Mouse (Mus musculus) cerebellum, postnatal 25 days (tissue): ENCODE data around the gene Hoxd3.

Experiments
- DNase-seq, 2 experiments: peaks; one replicate each; pipeline ENCODE4 v3.0.0; 2021; ENCODE audit warnings: mixed read lengths in 2 of 2

Hoxd3 gene

DNA sequence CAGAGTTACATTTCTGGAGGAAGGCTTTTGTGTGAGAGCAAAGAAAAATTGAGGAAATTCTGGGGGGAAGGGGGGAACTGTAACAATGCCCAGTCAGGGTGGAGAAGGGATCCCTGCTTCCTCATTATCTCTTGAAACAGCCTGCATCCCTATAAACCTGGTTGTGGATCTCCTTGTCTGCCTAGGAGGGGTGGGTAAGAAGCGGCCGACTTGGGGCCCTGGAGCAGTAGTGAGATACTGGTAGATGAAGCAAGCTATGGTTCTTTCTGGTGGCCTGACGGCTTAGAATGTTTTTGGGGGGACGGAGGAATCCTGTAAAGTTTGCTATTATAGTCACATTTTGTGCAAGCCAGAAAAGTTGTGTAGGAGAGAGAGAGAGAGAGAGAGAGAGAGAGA lies 18.3 kb upstream of the Hoxd3 start:
- DNase-seq = no peak

DNA sequence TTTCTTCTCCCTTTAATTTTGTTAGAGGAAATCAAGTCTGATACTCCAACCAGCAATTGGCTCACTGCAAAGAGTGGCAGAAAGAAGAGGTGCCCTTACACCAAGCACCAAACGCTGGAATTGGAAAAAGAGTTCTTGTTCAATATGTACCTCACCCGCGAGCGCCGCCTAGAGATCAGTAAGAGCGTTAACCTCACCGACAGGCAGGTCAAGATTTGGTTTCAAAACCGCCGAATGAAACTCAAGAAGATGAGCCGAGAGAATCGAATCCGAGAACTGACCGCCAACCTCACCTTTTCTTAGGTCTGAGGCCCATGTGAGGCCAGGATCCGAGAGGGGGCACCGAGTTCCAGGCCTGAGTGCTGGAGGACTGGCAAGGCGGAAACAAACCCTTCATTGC lies 17.7 kb upstream of the Hoxd3 start:
- DNase-seq = no peak

DNA sequence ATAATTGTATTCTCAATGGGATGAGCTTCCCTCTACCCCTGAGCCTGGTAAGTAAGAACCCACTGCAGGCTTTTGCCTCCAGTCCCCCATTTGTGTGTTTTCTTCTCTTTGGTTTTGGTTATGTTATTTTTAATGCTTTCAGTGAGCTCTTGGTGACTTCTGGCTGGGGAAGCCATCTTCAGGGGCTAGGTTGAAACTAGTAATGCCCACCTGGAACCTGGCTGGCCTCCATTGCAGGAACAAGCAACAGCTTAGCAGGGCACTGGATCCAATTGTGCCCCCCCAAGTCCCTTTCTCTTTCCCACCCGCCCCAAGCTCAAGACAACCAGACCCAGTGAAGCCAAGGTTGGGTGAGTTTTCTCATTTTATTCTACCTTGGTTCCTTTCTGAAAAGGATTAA lies 16.3 kb upstream of the Hoxd3 start:
- no peak for DNase-seq

DNA sequence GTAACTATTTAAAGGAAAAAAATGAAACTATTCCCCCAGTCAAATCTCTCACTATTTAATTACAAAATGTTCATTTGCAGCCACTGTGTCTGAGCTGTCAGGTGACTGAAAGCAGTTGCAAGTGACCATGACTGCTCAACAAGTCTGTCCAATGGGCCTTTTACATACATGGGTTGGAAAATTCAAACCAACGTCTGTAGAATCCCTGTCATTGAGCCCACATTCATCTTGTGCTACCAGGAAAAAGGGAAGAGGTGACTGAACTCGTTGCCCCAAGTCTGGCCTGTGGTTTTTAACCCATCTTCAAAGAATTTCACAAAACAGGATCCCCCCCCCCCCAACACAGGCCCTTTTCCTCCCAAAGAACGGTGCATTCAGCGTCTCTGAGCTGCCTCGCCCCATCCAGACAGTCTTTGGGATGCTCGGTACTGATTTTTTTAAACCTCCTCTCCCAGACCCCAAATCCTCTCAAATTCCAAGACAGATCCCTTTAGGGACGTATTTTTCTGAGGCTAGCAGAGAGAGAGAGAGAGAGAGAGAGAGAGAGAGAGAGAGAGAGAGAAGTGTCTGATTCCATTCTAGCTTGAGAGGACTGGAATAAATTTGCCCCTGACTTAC lies 15.8 kb upstream of the Hoxd3 start:
- no peak for DNase-seq

DNA sequence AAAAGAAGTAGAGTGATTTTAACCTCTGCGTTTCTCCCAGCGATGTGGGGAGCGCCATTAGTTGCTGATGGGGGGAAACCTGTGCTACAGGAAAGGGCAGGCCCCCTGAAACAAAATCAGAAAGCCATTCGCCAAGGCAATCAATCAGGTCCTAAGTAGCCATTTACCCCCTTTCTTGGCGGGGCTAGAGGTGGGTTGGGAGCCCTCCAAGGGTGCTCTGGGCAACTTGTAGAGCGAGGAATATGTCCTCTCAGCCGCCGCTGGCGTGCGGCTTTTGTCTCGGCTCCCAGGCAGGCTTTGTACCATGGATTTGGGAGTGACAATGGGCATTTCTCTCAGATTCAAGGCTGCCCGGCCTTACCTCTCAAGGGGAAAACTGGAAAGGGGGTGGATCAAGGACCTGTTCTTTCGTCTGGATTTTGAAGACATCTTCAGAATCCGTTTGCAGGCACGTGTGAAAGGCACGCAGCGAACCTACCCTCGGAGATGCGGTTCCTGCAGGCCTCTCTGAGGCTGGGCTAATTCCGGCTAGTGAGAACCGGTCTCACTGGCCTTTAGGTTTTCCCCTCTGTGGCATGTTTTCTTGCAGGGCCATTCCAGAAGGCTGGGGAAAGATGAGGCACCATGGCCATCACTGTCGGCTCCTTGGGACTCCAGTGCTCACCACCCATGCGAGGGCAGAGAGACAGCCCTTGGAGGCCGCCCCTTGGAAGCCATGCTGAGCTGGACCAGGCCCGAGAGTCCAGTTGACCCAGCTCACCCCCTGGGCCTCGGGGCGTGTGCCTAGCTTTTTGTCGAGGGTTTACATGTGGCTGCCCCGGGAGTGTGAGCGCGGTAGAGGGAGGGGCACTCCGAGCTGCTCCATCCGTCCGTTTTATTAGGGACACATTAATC lies 15.0 kb upstream of the Hoxd3 start:
- no peak for DNase-seq

DNA sequence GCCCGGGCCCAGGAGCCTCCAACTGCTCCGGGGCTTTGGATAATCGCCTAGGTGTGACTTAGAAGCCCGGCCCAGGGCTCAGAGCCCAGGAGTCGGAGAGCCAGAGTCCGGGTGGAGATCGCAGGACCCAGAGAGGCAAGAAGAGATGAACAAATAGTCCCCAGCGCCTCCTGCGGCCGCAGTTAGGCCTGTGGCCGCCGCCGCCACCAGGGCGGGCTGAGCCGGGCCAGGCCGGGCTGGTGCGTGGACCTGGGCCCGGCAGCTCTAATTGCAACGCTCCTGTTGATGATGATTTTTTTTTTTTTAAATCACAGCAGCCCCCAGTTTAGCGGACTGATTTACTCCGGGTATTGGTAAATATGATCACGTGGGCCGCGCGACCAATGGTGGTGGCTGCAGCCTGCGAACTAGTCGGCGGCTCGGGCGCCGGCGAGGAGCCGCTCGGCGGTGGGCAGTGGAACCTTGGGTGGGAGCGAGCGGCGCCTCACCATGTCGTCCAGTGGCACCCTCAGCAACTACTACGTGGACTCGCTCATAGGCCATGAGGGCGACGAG lies 14.1 kb upstream of the Hoxd3 start, which contains the start of gene Hoxd9:
Hoxd9 (plus strand) TSS at position 161 of the 555 bp plus-strand sequence.
- DNase-seq = no peak

DNA sequence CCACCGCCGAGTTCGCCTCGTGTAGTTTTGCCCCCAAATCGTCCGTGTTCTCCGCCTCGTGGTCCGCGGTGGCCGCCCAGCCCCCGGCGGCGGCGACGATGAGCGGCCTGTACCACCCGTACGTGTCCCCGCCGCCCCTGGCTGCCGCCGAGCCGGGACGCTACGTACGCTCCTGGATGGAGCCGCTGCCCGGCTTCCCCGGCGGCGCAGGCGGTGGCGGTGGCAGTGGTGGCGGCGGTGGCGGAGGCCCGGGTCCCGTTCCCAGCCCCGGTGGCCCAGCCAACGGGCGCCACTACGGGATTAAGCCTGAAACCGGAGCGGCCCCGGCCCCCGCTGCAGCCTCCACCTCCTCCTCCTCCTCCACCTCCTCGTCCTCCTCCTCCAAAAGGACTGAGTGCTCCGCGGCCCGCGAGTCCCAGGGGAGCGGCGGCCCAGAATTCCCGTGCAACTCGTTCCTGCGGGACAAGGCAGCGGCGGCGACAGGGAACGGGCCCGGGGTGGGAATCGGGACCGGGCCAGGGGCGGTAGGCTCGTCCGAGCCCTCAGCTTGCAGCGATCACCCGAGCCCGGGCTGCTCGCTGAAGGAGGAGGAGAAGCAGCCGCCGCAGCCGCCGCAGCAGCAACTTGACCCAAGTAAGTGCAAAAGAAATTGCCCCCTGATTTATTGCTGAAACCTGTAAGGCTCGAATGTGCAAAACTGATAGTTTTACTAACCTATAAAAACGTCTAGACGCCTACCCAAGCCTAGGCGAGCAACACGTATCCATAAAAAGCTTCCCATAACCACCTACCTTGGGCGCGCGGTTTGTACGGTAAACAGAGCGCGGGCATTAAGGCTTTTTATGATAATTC lies 13.3 kb upstream of the Hoxd3 start:
- DNase-seq = no peak

DNA sequence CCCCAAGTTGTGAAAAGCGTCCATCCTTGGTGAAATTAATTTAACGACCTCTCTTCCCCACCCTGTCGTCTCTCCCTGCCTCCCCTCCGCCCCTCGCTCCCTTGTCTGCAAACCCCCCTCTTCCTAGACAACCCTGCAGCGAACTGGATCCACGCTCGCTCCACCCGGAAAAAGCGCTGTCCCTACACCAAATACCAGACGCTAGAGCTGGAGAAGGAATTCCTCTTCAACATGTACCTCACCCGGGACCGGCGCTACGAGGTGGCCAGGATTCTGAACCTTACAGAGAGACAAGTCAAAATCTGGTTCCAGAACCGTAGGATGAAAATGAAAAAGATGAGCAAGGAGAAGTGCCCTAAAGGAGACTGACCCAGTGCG lies 12.7 kb upstream of the Hoxd3 start:
- no peak for DNase-seq

DNA sequence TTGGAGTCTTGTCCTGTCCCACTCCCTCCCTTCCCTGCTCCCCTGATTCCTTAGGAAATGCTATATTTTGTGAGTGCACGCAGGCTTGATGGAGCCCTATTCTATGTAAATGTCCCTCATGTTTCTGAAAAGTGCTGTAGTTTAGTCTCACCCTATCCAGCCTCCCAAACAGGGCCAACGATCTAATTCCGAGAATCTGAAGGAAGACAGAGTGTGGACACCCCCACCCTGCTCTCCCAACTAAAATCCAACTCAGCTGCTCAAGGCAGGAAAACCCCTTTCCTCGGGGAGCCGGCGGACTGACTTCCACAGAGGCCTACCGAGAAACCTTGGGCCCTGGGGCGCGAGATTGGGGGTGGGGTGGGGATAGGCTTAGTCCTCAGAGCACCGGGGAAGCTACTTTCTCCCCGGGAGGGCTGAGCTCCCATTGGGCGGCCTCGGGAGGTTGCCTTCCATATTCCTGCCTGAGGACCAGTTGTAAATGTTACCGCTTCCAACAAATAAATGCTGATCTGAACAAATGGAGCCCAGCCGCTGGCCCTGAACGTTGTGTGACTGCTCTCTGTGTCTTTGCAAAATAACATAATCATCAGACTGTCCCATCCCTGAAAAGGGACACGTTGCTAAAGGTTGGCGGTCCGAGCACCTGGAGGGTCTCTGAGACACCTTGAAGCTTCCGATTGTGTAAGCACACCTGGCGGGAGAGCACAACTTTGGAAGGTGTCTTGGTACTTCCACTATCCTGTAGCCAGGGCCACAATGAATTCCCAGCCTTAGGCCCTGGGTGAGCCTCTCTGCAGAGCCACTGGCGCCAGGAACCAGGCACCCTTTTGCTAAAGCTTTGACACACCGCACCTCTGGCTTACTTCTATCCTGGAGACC lies 11.8 kb upstream of the Hoxd3 start:
- no peak for DNase-seq

DNA sequence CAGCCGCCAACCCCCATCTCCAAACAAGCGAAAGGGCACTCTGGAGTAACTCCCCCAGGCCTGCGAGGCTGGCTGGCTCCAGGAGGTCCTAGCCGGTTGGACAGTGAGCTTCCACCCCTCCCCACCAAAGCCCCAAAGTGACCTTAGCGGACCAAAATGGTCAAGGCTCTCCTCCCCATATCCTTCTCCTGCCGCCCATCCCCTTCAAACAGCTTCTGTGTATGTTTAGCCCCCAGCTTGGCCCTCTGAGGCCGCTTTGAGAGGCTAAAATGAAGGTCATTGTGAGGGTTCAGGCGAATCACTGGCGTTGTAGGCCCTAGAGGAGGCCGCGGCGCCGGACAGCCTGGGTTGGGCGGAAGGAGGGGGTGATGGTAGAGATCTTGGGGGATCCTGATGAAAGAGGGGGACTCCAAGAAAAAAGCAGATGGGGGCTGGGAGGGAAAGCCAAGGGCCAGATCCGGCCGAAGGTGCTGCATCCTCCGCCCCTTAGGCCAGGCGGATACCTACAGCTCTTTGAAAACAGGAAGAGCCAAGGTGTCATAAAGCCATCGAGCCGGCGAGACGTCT lies 11.1 kb upstream of the Hoxd3 start:
- DNase-seq = no peak

DNA sequence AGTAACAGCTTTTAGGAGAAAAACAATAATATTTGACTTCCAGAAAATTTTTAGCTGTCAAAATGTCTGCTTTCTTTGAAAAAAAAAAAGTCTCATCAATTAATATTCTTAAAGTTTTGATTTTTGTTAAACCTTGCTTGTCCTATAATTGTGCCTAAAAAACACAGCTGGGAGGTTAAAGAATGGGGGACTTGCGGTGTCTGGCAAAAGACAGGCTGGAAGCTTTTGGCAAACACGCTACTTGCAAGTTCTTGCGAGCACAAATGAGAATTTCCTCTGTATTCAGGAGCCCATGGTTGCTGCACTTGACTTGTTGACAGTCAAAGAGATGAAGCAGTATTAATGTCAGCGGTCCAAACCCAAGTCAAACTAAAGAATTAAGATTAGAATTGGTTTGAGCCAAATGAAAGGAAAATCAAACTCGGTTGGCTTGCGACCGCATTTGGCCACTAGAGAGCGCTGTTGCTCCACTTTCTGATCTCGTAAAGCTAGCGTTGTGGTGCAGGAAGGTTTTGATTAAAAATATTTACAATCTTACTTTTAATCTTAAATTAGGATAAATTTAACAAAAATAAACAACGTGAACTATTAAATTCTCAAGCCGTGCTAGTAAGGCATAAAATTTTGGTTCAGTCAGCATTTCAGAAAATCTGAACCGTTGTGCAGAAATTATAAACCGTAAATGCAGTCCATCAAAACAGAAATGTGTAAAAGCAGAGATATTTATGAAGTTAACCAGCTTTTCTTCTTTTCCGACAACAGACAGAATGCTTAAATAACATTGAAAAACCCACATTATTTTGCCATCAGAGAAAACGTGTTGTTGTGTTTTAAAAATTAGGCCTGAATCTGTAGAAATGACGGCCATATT lies 9.5 kb upstream of the Hoxd3 start:
- peak; percentile 76 to 85 for DNase-seq

DNA sequence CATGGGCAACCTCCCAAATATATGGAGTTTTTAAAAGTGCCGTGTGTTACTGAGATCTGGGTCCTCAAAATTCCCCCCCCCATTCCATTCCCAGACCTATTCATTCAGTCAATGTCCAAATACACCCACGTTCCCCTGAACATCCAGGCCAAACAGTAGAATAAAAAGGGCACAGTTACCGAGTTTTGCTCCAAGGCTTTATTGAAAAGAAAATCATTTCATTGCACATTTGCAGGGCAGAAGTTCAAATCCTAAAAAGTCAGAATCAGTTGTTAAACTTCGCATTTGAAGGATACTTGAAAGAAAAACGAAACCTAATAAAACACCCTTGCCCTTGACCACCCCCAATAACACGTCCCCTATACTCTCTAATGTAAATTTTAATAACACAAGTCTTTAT lies 8.9 kb upstream of the Hoxd3 start:
- DNase-seq = no peak

DNA sequence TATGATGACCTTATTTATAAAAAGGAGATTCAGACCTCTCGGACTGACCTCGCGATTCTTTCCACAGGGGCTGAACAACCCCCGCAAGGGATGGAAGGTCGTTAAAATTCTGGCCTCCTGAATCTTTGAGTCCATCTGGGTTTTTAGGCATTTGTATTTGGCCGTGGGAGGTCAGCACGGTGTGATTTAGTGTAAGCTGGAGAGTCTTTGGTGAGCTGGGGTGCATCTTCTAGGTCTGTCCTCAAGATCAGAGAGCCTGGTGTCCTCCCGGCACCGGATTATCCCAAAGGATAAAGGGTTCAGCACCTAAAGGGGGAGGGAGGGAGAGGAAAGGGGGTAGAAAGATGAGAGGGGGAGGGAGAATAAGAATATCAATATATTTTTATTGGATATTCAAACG lies 8.4 kb upstream of the Hoxd3 start:
- DNase-seq = no peak

DNA sequence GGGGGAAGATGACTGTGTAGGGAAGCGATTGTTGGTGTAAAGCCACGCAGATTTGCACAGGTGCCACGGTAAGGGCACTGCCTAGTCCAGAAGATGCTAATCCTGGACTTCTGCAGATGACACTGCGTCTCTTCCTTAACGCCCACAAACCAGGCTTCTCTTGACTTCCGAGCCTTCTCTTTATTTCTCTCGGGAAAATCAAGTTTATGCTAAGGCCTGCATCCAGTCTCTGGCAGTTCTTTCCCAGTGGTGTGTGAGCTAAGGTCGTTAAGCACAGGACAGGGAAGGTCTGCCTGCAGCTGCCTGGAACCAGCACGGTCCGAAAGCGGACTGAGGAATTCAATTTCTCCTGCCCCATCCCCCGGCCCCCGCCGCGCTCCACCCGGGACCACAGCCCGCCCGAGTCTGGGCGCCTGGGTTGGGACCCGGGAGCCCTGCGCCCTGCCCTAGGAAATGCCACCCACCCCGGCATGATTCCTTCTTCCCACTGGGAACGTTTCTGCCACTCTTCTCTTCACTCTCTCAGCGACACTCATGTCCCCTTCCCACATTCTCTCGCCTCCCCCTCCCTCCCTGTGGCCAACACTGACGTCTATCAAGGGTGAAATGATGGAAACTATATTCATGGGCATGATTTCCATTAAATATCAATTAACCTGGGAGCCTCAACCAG lies 7.9 kb upstream of the Hoxd3 start:
- DNase-seq = no peak

DNA sequence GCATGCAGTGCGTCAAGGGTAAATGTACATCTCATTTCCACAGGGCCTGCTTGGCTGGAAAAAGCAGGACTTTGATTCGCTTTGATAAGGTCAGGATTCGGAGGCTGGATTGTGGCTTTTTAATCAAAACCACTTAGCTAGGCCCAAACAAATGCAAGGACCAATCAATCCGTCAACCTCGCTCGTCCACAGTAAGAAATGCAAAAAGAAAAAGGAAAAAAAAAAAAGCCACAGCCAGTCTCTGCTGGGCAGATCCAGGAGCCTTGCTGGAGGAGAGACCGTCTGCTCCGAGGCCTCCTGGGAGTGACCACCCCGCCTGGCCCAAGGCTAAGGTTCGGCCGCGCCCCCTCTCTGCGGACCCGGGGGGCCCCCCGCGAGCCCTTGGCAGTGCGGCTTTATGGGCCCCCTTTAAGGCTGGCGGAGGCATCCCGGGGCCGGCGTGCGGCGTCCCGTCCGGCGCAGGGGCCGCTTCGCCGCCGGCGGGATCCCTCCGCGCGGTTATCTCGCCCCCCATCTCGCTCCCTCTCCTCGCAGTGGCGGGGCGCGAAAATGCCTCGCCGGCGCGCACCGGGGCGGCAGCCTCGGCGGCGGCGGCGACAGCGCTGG lies 7.2 kb upstream of the Hoxd3 start, which contains the start of gene Hoxd8:
Hoxd8 (plus strand) TSS at position 223 of the 606 bp plus-strand sequence.
- DNase-seq = no peak

DNA sequence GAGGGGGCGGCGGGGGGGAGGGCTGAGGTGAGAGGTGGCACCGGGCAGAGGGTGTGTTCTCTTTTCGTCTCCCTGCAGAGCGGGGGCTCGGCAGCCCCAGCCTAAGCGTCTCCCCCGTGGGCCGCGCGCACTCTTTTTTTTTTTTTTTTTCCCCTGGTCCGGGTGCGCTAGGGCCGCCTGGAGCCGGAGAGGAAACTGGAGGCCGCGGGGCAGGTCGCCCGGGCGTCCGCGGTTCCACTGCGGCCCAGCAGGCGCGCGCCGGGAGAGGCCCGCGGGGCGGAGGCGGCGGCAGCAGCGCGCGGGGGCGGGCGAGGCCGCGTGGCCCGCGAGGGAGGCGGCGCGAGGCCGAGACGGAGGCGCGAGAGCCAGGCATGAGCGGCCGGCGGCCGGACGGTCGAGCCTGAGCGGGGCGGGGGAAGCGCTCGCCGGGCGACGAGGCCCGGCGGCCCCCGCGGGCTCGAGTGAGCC lies 6.7 kb upstream of the Hoxd3 start:
- no peak for DNase-seq

DNA sequence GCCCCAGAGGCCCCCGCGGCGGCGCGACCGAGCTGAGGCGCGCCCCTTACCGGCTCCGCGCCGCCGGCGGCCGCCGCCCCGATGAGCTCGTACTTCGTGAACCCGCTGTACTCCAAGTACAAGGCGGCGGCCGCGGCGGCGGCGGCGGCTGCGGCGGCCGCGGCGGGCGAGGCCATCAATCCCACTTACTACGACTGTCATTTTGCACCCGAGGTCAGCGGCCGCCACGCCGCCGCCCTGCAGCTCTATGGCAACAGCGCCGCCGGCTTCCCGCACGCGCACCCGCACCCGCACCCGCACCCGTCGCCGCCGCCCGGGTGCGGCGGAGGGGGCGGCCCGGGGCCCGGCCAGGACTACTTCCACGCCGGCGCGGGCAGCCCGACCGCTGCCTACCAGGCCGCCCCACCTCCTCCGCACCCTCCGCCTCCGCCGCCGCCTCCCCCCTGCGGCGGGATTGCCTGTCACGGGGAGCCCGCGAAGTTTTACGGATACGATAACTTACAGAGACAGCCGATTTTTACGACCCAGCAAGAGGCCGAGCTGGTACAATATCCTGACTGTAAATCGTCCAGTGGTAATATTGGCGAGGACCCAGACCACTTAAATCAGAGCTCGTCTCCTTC lies 6.1 kb upstream of the Hoxd3 start:
- no peak for DNase-seq

DNA sequence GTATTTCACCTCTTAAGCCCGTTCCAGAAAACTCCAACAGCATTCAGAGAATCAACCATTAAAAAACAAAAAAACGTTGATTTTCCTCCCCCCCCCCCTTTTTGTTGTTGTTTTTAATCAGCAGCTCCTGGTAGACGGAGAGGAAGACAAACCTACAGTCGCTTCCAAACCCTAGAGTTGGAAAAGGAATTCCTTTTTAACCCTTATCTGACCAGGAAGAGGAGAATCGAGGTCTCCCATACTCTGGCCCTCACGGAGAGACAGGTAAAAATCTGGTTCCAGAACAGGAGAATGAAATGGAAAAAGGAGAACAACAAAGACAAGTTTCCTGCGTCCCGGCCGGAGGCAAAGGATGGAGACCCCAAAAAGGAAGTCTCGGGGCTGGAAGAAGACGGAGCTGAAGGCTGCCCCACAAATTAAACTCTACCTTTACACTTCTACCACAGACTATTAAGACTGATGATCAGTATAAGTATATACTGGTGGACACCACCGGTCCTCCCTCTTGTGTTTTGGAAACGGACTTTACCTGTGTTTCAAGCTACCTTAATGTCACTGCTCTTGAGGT lies 5.2 kb upstream of the Hoxd3 start:
- no peak for DNase-seq

DNA sequence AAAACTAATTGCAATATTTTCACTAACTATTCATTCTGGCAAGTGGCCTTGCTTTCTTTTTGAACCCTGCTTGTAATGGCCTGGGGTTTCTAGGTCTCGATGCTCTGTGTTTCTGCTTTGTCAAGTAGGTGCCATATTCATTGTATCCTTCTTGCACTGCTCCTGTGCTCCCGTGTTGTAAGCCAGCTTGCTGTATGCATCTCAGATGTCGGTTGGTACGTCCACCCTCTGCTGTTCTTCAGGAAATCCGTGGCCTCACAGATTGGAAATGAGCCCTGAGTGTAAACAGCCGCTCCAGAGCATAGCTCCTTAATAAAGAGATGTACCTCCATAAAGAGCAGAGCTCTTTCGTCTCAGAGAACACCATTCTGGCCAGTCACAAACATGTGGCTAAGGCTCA lies 4.1 kb upstream of the Hoxd3 start:
- DNase-seq = no peak
